Mouse (Mus musculus) liver (tissue): ENCODE results near the gene Enpp5.
A peak's percentile ranks its signal among the peaks of the same experiment; 100 is the strongest.

Experiments
- DNase-seq: peaks from one replicate; pipeline ENCODE4 v3.0.0-alpha.2; 2020; ENCODE audit warnings: mixed read lengths

The Enpp5 gene

DNA sequence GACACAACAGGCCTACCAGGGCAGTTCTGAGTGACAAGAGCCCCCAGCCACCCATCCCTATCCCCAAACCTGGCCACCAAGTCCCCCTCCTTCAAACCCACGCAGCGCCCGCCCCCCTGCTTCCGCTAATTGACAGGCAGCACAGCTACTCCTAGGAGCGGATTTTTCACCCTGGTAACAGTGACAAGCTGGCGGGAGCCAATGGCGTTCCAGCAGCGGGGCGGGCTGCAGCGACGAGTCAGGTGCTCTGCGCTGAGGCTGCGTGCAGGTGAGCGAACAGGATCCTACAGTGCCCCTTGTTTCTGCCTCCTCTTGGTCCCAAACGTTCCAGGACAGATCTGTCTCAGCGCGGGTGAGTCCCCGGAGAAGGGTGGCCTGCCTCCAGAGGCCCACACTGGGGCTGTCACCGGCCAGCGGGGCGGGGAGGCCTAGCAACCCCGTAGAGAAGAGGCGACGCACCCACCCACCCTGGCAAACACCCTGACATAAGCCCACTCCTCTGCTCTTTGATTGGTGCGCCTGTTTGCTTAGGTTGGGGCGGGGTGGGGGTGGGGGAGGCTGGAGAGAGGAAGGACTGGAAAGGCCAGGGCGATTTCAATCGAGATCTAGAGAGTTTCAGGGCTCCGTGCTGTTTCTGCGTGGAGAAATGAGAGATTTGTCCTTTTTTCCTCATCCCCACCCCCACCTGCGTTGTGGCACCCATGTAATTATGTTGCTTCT is at the start of gene Enpp5:
TSS of gene Enpp5 (plus strand) at position 183 of the 720 bp plus-strand sequence.
- DNase-seq: peak; percentile 72

DNA sequence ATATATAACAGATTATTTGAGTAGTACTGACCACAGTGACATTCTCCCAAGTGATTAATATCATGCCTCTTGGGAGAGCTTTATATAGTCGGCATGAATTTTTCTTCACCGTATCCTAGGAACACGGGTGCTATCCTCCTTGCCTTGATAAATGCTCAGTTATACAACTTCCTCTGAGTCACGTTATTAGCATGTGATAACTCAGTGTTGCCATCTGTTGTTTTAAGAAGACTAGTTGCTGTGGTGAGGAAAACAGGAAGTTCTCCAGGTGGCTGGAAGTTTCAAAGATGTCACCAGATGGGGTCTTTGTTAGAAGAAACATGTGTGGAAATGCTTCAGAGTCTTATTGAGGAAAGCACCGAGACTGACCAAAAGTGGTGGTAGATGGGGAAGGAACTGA is 49.0 kb upstream of the Enpp5 start:
- no peak for DNase-seq

DNA sequence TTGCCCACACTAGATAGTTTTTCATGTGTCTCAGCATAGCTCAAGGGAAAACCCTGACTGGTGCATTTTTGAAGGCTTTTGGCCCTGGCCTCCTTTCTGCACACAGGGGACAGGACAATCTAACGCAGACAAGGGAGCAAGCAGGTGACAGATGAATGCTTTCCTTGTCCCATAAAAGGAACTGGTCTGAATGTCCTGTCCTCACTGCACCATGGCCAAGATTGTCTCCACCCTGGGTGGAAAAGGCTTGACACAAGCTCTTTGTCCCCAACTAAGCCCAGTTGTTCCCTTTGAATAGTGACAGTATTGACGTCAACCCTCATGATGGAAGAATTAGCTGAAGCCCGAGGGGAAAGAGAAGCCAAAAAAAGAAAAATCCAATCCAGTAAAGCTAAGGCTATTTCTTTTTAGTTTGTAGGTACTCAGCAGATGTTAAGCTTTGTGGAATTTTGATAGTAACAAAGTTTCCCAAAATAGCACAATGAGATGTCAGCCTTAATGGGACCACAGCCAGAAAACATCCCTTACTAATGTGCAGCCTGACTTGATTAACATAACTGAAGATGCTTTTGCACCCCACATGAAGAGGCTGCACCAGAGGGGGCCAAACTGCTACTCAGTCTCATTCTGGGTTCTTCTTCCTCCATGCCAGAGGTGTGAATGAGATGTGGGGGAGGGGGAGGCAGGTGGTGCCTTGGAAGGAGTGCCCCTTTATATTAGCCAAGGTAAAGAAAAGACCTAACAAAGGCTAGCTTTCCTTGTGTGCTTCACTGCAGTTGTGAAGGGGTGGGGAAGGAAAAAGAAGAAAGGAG is 47.6 kb upstream of the Enpp5 start:
- DNase-seq: no peak

DNA sequence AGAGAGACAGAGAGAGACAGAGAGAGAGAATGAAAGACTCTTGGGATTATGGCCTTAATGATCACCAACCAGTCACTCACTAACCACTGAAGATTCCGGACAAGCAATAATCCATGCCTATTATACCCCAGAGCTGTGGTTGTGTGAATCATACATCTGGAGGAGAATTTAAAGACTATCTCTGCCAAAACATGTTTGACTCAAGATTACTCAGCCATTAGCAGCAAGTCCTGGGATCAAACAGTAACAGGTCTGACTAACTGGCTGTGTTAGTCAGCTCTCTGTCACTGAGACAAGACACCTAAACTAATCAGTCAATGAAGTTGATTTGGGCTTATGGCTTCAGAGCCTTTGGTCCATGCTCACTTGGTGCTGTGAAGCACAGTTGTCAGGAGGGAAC is 43.6 kb upstream of the Enpp5 start:
- no peak for DNase-seq

DNA sequence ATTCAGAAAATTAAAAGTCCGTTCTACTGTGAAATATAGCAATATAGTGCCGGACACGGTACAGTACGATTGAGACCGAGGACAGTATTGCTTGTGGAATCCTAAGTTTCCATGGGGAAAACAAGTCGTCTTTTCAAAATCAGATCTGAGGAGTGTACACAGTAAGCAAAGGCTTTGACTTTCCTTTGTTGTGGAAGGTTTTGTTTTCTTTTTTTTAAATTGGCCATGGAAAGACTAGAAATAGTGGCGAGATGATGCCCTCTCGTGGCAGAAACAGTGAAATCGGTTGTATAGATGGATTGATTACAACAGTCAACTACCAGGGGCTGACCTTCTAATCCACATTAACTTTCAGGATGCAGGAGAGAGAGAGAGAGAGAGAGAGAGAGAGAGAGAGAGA is 40.0 kb upstream of the Enpp5 start:
- DNase-seq: peak; percentile 19

DNA sequence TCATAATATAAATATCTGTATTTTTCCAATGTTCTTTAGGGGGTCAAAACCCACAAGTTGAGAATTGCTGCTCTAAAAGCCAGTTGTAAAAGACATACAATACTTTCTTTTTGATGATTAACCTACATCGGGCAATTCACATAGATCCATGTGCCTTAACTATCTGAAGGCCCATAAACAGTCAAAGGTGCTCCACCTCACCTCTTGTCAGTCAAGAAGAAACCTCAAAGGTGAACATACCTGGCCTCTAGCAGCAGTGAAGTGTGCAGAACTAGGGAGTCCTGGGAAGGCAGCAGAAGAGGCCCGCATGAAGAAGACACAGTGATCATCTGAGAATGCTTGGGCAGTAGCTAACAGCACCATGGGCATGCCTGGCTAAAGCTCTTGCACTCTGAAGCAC is 38.2 kb upstream of the Enpp5 start:
- DNase-seq: no peak

DNA sequence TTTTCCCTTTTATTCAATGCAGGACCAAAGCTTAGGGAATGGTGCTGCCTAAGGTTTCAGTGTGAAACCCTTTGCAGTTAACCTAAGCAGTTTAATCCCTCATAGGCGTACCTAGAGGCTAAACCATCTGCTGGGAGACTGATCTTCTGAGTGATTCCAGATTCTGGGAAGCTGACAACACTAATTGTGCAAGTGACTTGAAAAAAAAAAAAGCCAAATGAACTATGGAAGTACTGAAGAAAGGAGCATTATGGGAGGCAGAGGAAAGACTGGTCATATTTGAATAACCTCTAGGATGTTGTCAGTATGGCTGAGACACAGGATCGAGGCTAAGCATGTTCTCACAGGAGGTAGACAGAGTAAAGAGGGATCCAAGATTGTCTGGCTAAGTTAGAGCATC is 36.3 kb upstream of the Enpp5 start:
- no peak for DNase-seq

DNA sequence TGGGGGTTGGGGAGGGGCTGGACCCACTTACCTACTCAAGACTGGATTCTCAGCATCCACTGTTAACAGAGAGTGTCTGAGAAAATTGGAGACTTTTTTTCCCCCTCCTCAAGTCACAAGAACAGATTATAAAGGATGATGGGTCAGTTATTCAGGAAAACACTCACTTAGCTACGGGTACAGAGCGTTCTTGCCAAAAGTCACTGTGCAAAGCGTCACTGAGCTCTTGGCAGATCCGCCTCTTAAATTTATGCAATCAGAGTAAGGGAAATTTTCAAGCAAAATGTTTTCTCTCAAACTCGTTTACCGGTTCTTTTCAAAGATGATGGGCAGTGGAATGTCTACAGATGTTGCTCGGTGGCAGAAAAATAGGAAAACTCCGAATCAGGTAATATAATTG is 35.8 kb upstream of the Enpp5 start:
- DNase-seq: no peak

DNA sequence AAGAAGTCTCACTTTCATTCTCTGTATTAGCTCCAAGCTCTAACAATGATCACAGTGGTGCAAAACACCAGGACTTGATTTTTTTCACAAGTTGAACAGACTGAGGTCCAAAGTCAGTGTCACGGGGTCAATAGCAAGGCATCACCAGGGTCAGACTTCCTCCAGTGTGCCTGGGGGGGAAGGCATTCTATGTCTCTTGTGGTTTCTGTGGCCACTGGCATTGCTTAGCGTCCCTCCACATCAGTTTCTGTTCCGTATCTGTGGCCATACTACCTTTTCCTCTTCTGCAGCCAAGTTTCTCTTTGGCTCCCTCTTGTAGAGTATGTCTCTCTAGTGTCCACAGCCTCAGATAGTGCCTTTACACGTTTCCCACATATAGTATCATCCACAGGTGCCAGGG is 25.2 kb upstream of the Enpp5 start:
- DNase-seq: peak; percentile 6

DNA sequence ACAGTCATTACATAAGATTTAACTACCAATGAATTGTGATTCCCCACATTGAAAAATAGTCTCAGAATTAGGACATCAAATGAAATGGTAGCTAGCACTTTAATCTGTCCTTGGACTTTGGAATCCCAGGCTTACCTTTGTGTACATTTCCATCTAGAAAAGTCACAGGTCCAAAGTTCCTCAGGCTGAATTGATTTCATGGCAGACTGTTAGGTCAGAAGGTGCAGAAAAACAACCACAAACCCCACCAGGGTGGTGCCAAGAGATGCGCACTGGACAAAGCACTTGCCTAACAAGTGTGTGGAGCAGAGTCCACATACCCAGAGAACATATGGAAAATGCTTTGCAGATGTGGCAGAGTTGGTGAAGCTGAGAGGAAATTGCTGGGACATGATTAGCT is 21.5 kb upstream of the Enpp5 start:
- DNase-seq: peak; percentile 9

DNA sequence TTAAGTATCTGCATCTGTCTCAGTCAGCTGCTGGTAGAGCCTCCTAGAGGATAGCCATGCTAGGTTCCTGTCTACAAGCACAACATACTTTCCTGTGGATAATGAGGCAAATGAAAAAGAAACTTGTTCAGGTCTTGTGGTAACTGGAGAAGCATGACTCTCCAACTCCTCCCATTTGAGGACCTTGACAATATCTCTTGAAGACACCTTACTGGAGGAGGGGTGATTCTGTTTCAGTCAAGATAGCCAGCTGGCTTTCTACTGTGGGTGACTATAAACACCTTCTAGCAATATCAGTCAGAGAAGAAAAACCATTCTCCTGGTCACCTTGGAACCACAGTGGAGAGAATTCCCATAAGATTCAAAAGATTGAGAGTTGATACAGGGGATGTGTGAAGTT is 20.5 kb upstream of the Enpp5 start:
- no peak for DNase-seq

DNA sequence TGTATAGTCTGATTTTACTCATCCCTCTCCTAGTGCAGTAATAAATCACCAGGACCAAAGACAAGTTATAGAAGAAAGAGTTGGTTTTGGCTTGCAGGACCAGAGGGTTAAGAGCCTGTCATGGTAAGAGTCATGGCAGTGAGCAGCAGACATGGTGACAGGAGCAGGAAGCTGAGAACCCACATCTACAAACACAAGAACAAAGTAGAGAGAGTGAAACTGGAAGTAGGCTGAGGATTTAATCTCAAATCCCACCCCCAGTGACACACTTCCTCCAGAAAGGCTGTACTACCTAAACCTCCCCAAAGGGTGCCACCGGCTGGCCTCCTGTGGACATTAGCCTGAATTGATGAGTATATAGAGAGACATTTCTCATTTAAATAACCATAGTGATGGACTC is 17.8 kb upstream of the Enpp5 start:
- DNase-seq: no peak

DNA sequence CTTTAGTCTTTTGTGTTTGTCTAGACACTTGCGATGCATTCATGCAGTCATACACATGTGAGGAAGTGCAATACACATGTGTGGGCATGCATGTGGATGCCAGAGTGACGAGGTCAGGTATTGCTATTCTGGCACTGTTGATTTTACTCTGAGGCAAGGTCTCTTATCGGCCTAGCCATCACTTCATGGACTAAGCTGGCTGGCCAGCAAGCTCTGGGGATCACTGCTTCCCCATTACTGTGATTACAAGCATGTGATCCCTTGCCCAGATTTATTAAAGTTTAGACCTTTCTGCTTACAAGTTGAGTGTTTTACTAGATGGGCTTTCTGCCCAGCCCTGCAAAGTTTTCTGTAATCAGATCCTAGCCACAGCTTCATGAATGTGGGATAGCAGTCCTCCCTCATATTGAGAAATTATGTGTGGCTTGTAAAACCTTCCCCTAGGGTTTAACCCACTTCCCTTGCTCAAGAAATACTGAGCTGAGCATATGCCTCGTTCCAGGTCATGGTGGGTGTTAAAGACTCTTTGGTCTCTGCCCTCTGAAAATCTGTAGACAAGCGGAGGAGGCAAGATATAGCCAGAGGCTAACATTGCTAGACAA is 17.2 kb upstream of the Enpp5 start:
- DNase-seq: no peak

DNA sequence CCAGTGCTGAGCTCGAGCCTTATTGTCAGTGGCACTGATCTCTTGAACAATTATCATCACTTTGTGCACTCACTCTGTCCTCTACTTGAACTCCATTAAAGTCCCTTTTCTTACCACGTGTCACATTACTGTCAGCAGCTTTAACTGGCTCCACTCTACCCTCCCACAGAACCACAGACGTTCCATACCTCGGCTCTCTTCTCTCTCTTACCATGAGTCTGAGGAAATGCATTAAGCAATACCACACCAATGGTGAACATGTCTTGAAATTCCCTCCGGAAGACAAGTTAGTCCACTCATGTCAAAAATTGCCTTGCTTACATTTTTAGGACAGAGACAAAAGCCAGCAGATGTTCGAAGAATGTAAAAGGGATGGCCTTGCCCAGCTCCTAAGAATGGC is 9.7 kb upstream of the Enpp5 start:
- no peak for DNase-seq

DNA sequence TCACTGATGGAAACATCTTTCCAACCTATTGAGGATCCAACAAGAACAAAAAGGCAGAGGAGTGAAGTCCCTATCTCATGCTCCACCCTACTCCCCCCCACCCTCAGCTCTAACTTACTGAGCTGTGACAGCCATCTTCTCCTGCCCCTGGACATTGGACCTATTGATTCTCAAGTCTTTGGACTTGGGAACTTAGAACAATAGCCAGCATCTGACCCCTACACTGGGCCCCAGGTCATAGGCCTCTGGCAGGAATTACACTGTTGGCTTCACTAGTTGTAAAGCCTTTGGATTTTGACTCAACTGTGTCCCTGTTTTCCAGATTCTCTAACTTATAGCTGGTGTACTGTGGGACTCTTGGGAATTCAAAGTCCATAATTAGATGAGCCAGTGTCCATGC is 6.9 kb upstream of the Enpp5 start:
- no peak for DNase-seq

DNA sequence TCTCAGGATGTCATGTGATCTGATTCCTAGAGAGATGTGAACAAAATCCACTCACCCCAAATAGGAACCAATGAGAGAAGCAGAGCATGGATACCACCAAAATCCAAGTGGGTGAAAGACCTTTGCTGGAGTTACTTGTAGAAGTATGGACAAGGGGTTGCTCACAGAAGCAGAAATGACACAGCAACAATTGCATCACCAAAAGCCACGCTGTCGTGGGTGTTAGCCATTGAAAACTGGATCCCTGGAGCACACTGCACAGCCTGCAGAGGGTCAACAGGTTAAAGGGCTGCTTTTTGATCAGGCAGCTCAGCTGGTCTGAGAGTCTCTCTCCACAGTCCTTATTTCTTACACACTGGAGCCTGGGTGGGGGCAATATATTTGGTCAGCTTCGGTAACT is 3.0 kb upstream of the Enpp5 start:
- no peak for DNase-seq

DNA sequence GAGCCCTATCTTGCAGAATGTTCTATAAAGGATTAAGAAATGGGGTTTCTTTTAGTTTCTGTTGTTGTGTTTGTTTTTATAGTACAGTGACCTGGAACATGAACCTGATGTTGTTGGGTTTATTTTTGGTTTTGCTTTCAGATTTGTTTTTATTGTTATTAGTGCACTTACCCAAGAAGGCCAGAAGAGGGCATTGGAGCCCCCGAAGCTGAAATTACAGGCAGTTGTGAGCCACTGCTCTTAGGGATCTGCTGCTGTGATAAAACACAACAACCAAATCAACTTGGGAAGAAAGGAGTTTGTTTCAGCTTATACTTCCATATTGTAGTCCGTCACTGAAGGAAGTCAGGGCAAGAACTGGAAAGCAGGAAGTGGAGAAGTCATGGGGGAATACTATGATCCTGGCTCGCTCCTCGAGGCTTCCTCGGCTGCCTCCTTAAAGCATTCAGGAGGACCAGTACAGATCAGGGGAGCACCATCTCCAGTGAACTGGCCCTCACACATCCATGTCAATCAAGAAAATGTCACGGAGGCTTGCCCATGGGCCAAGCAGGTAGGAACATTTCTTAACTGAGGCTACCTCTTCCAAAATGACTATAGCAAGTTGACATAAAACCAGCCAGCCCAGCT is 2.4 kb upstream of the Enpp5 start:
- peak; percentile 7 for DNase-seq

DNA sequence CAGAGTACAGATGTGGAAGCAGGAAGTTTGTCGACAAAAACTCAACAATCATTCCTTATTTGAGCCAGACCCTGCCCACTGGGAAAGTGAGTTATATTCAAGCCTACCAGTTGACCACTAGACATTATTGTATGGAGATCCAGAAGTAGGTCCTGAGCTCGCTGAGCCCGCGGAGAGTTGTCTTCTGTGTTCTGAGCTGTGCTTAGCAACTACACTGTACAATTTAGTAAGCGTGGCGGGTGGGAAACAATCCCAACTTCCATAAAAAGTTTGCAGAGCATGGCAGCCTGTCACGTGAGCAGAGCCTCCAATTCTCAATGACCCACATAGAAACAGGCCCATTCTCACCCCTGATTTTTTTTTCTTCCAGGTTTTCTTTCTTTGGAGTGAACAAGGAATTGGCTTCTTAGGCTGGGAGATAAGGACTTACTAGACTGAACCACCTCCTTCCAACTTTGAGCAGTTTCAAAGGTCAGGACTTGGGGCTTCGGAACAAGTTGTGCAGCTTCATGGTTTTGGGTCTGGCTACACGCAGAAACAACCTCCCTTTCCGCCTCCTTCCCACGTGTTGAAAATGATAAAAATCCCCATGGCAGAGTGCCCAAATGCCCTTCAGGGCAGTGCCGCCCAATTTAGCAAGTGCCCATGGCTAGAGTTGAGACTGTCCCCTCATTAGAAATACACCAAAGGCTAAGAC is 1.3 kb upstream of the Enpp5 start:
- no peak for DNase-seq

DNA sequence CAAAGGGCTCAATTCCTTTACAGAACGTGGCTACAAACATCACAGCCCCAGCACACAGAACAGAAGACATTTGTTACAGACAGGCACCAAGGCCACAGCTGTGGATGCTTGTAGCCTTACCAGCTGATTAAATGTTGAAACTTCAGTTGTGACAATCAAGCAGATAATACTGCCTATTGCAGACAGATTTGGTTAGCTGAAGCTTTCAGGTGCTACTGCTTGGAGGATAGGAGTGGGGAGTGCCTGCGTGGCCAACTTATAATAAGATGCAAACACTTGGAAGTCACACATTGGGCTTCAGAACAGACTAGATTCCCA is 811 bp upstream of the Enpp5 start:
- DNase-seq: no peak

DNA sequence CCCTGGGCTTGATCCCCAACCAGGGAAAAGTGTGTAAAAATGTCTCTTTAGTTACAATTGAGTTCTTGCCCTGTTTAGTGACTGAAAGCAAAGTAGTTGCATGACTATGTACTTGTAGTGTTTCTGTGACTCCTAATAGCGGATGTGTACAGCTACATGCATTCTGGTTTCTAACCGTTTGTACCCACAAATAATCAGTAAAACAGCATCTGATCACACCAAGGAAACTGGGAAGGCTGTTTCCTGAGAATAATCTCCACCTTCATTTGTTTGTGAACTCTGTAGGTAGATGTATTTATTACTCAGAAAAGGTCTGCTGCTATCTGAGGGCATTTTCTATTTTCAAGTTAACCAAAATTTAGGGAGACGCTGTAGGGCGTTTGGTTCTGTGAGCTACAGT is 4.5 kb downstream of the Enpp5 start:
- no peak for DNase-seq

DNA sequence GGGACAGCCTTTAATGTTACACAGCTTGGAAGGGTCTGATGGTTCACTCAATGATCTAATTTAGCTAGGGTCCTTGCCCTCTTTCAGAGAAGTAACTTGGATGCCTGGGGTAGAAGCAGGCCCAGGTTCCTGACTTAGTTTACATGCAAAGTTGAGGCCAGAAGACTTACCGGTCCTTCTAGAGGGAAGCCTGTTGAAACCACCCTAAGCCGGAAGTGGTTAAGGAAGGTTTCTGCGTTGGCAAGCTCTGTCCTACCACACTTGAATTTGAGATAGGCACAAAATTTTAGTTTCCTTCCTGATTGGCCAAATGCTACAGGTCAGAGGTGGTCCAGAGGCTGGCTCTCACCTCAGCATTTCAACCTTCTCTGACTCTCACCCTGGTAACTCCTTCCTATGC is 9.6 kb downstream of the Enpp5 start:
- no peak for DNase-seq

DNA sequence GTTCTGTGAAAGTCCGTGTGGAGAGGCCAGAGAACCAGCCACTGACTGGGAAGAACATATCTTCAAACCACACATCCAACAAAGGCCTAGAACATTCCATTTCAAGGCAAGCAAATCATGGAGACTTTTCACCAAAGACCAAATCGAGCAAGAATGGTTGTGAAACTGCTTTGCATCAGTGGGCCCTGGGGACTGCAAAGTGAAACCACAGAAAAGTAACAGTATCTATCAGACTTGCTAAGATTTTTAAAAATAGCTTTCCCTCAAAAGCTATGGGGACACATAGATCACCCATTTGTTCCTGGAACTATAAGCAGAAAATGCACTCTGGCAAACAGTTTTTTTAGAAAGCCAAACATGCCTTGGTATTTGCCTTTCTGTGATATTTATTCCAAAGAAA is 12.3 kb downstream of the Enpp5 start:
- DNase-seq: no peak

DNA sequence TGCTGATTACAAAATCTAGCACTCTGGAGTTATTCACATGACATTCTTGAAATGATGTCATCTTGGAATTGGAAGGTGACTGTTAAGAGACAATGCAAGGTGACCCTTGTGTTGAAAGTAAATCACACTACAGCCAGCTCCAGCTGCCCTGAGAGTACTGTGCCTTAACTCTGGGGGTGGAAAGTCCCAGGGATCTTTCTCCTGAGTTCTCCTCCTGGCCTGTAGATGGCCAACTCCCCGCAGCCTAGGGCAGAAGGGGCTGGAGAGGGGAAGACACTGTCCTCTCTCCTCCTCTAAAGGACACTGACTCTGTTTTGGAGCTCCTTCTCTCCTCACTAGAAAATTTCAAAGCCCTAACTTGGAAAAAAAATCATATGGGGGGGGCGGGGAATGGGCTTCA is 12.9 kb downstream of the Enpp5 start:
- no peak for DNase-seq
